Mouse (Mus musculus): ENCODE data around the gene Slc6a6.

DNA sequence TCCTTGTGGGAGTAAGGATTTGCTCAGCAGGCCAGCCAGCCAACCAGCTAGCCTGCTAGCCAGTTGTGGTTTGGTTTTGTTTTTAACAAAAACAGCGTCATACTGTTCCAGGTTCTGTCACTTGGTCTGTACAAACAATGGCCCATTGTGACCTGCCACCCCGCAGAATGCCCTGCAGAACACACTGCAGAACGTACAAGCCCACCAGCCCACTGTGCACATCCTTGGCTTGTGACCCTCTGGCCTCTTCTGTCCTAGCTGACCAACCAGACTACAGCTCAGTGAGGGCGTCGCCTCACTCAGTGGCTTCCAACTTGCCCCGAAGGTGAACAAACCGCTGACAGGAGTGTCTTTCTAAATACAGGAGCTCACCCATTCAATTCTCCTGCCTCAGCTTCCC lies 6.4 kb downstream of the Slc6a6 start:
- TF ChIP-seq CTCF (IDR thresholded peaks at IDR 0.05; ENCODE audit: low read depth): no peak
- TF ChIP-seq EP300 (IDR thresholded peaks at IDR 0.05; ENCODE audit: low read depth): no peak

Data from heart, postnatal 0 days (tissue).